ENCODE assay signal across 31 mouse cellular contexts in genomic region chr1:154854564-154854963, GRCm38 (mm10). TPM values are rescaled to one million over a fixed set of nuclear protein-coding genes. Genes with fewer than 3 reads are reported as not detected.
DNase-seq lines count a peak whose midpoint lies in the region; ATAC-seq and TF ChIP-seq lines count a peak whose summit lies in the region.
"Had no signal": no experiment of that assay in that cellular context is flagged by ENCODE, and none has a peak within 500 bp of the region (broad histone marks: within the 10 kb centered on the region; RNA-seq: fewer than 3 reads in every experiment).

No protein-coding gene starts in this region.

- no peak for TF ChIP-seq EP300 in lung, postnatal 0 days (IDR thresholded peaks at IDR 0.05)

- H3K27ac ChIP-seq in lung, postnatal 0 days (ENCODE audit: low read length), result no peak overlapping the region
- H3K27ac ChIP-seq in midbrain, postnatal 0 days (ENCODE audit: low read depth, low read length), result no peak overlapping the region
- H3K27ac ChIP-seq: forebrain, embryonic 10.5 days; hindbrain, embryonic 10.5 days; kidney, embryonic 15.5 days; left cerebral cortex, adult 2 months; limb, embryonic 15.5 days; midbrain, embryonic 10.5 days; stomach, postnatal 0 days had no signal

- no peaks in the 10 kb centered on the region for H3K4me1 ChIP-seq in lung, postnatal 0 days (ENCODE audit: insufficient read depth, low read depth, low read length)
- no peaks in the 10 kb centered on the region for H3K4me1 ChIP-seq in lung, adult 2 months (ENCODE audit: control insufficient read depth, insufficient read depth, low read length)
- H3K4me1 ChIP-seq in midbrain, postnatal 0 days (ENCODE audit: insufficient read depth, low read length), result no peaks in the 10 kb centered on the region
- H3K4me1 ChIP-seq: kidney, embryonic 15.5 days; limb, embryonic 15.5 days had no signal

- H3K4me3 ChIP-seq in lung, postnatal 0 days (ENCODE audit: low read depth, low read length), result no peak overlapping the region
- no peak overlapping the region for H3K4me3 ChIP-seq in lung, adult 2 months (replicated peaks; ENCODE audit: extremely low read depth, low read depth, low read length)
- H3K4me3 ChIP-seq in midbrain, postnatal 0 days (ENCODE audit: low read depth, low read length), result no peak overlapping the region
- H3K4me3 ChIP-seq: forebrain, embryonic 10.5 days; hindbrain, embryonic 10.5 days; kidney, embryonic 15.5 days; left cerebral cortex, adult 2 months; limb, embryonic 15.5 days; midbrain, embryonic 10.5 days had no signal

- no peak overlapping the region for H3K9ac ChIP-seq in lung, postnatal 0 days (replicated peaks; ENCODE audit: low read depth)
- no peak overlapping the region for H3K9ac ChIP-seq in midbrain, postnatal 0 days (replicated peaks; ENCODE audit: low read length, poor library complexity, severe bottlenecking)
- H3K9ac ChIP-seq: kidney, embryonic 15.5 days; limb, embryonic 15.5 days had no signal

- no peak for ATAC-seq in lung, postnatal 0 days
- peak; percentile 96 for ATAC-seq in megakaryocyte progenitor cell, adult 5-6 weeks (replicated peaks; ENCODE audit: poor library complexity)
- ATAC-seq in midbrain, postnatal 0 days (ENCODE audit: low FRiP score), result no peak
- ATAC-seq: forebrain, embryonic 16.5 days; hindbrain, embryonic 16.5 days; intestine, postnatal 0 days; Patski had no signal

- WGBS in lung, postnatal 0 days, result 68% methylated on average over 3 of the region's 3 CpGs
- WGBS in lung, adult 2 months, result 58% methylated on average over 3 of the region's 3 CpGs
- WGBS in midbrain, postnatal 0 days, result 88% methylated on average over 3 of the region's 3 CpGs

- H3K4me2 ChIP-seq in lung, postnatal 0 days (replicated peaks; ENCODE audit: low read depth, low read length), result no peak overlapping the region
- no peak overlapping the region for H3K4me2 ChIP-seq in midbrain, postnatal 0 days (ENCODE audit: low read depth, low read length, poor library complexity, severe bottlenecking)
- H3K4me2 ChIP-seq: kidney, embryonic 15.5 days; limb, embryonic 15.5 days had no signal

- peak; percentile 5 for DNase-seq in lung, postnatal 0 days (ENCODE audit: low spot score)
- DNase-seq in lung, adult 2 months, result no peak
- DNase-seq in A20 (ENCODE audit: low read depth, low spot score), result peak; percentile 58
- DNase-seq in c-Kit-positive CD71-negative TER-119-negative erythroid progenitor cells, embryonic 14.5 days (ENCODE audit: low read depth), result peak; percentile 7
- no peak for DNase-seq in frontal cortex, postnatal 36 days (ENCODE audit: low spot score in 2 of 2)
- DNase-seq in midbrain, postnatal 0 days (ENCODE audit: low spot score), result no peak
- DNase-seq in layer of hippocampus, postnatal 14 days (ENCODE audit: low spot score in 2 of 2), result no peak
- DNase-seq: adrenal gland, postnatal 36 days; cerebellum, adult 11 months; cerebellum, adult 9-11 months; gastrocnemius, postnatal 25 days; kidney, postnatal 36 days; layer of hippocampus, adult 9-11 months; left cerebral cortex, postnatal 4 days; lung, adult 18-20 months; lung, postnatal 4 days; retina, postnatal 1 day; right cerebral cortex, postnatal 25 days had no signal

- TF ChIP-seq POLR2A in lung, adult 2 months (IDR thresholded peaks at IDR 0.05; ENCODE audit: borderline replicate concordance, extremely low read depth, low read depth, low read length), result no peak

- H3K27me3 ChIP-seq in lung, postnatal 0 days (replicated peaks; ENCODE audit: insufficient read depth, low read length), result no peaks in the 10 kb centered on the region
- H3K27me3 ChIP-seq in midbrain, postnatal 0 days (ENCODE audit: insufficient read depth, low read length), result no peaks in the 10 kb centered on the region
- H3K27me3 ChIP-seq: kidney, embryonic 15.5 days; limb, embryonic 15.5 days had no signal

- no peaks in the 10 kb centered on the region for H3K9me3 ChIP-seq in lung, postnatal 0 days (ENCODE audit: low read length)
- no peaks in the 10 kb centered on the region for H3K9me3 ChIP-seq in midbrain, postnatal 0 days (ENCODE audit: low read length)
- H3K9me3 ChIP-seq: forebrain, embryonic 10.5 days; hindbrain, embryonic 10.5 days; kidney, embryonic 15.5 days; limb, embryonic 15.5 days; midbrain, embryonic 10.5 days had no signal

- H3K36me3 ChIP-seq in lung, postnatal 0 days (ENCODE audit: insufficient read depth, low read length), result no peaks in the 10 kb centered on the region
- H3K36me3 ChIP-seq in midbrain, postnatal 0 days (ENCODE audit: insufficient read depth, low read length), result no peaks in the 10 kb centered on the region
- H3K36me3 ChIP-seq: forebrain, embryonic 10.5 days; G1E; hindbrain, embryonic 10.5 days; kidney, embryonic 15.5 days; limb, embryonic 15.5 days; midbrain, embryonic 10.5 days had no signal

- no peak for TF ChIP-seq CTCF in lung, postnatal 0 days (IDR thresholded peaks at IDR 0.05)
- no peak for TF ChIP-seq CTCF in lung, adult 2 months (IDR thresholded peaks at IDR 0.05; ENCODE audit: insufficient read depth, low read length)
- no peak for TF ChIP-seq CTCF in midbrain, postnatal 0 days (IDR thresholded peaks at IDR 0.05)

RNA-seq across cellular contexts. Expression of gene Cacna1e, which starts 29.7 kb away (rescaled TPM):
- 0.19 and 0.29 TPM in 2 replicates for polyA plus RNA-seq in lung, postnatal 0 days (2015; fragmentation: Nextera tagmentation; extraction: Ambion mirVana)
- 0.41 and 0.88 TPM in 2 replicates for polyA plus RNA-seq in lung, adult 2 months (2012; rRNA removed)
- 0.07 and 0.34 TPM in 2 replicates for total RNA-seq in megakaryocyte progenitor cell, adult 5-6 weeks (2015)
- total RNA-seq in megakaryocyte progenitor cell, adult 5-6 weeks (2017), result 0.07 and 0.12 TPM in 2 replicates
- total RNA-seq in midbrain, postnatal 0 days (2014; rRNA removed), result 68.4 and 76.9 TPM in 2 replicates
- polyA plus RNA-seq in midbrain, postnatal 0 days (2015; fragmentation: Nextera tagmentation; extraction: Ambion mirVana), result 7.6 and 10.3 TPM in 2 replicates
- total RNA-seq in layer of hippocampus, postnatal 14 days (2021), result 100 to 1,000 TPM; 164 to 184 TPM
- polyA plus RNA-seq: G1E, Patski had no signal

Comparison
In these comparisons a context has a peak if more than half of its experiments do, and no peak if none do; other contexts are left out.
1. DNase-seq: peak in lung, postnatal 0 days (single experiment), A20 (single experiment) and c-Kit-positive CD71-negative TER-119-negative erythroid progenitor cells, embryonic 14.5 days (single experiment); none in lung, adult 2 months (single experiment), frontal cortex, postnatal 36 days (0 of 2), midbrain, postnatal 0 days (single experiment) and layer of hippocampus, postnatal 14 days (0 of 2).
2. RNA of gene Cacna1e, which starts 29.7 kb away (total RNA-seq): 164 to 184 TPM in layer of hippocampus, postnatal 14 days and 68.4 to 76.9 TPM in midbrain, postnatal 0 days; 0.07 to 0.34 TPM in megakaryocyte progenitor cell, adult 5-6 weeks; every median in the first group is over 10 times any median in the second.